ENCODE assay signal across 11 mouse cellular contexts in the genomic region with DNA sequence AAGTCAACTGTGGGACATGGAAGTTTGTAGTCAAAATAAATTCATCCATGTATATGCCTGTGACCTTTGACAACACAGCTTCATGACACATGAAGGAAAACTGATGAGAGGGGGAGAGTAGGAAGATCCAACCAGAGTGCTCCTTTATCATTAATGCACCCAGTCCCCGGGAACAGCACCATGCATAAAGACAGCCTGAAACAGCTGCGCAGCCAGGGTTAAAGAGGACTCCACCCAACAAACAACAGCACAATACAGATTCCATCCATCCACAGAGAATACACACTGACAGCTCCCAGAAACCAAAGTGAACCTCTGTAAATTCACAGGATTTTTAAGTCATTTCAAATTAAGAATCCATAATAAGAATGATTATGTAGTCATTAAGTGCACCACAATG. TPM values are rescaled to one million over a fixed set of nuclear protein-coding genes. Genes with fewer than 3 reads are reported as not detected.
DNase-seq lines count a peak whose midpoint lies in the region; ATAC-seq and TF ChIP-seq lines count a peak whose summit lies in the region.
"Had no signal": no experiment of that assay in that cellular context is flagged by ENCODE, and none has a peak within 500 bp of the region (broad histone marks: within the 10 kb centered on the region; RNA-seq: fewer than 3 reads in every experiment).

No protein-coding gene starts in this region.

- H3K9ac ChIP-seq in liver, embryonic 16.5 days (ENCODE audit: low read depth, low read length): peak overlapping the region; percentile 33; the same call in 1 of the 2 replicates
- no peak overlapping the region for H3K9ac ChIP-seq in hindbrain, embryonic 12.5 days
- H3K9ac ChIP-seq: hindbrain, embryonic 14.5 days had no signal

- no peak overlapping the region for H3K27ac ChIP-seq in layer of hippocampus, adult 2 months
- no peak overlapping the region for H3K27ac ChIP-seq in bone marrow macrophage, adult 2 months (ENCODE audit: insufficient read depth, low read depth, low read length)
- peak overlapping the region; percentile 58 for H3K27ac ChIP-seq in liver, embryonic 16.5 days (ENCODE audit: low read length)
- H3K27ac ChIP-seq in hindbrain, embryonic 12.5 days: no peak overlapping the region
- H3K27ac ChIP-seq: hindbrain, embryonic 14.5 days had no signal

- TF ChIP-seq POLR2A in bone marrow macrophage, adult 2 months (IDR thresholded peaks at IDR 0.05; ENCODE audit: borderline replicate concordance, low read depth, low read length): no peak

- no peaks in the 10 kb centered on the region for H3K27me3 ChIP-seq in liver, embryonic 16.5 days (ENCODE audit: control insufficient read depth, insufficient read depth, low read depth, low read length)
- no peaks in the 10 kb centered on the region for H3K27me3 ChIP-seq in hindbrain, embryonic 12.5 days

- DNase-seq in layer of hippocampus, adult 2 months (ENCODE audit: low spot score in 2 of 2): no peak
- DNase-seq in layer of hippocampus, adult 11-12 months (ENCODE audit: low spot score): no peak
- peak; percentile 49 for DNase-seq in R1 (ENCODE audit: low read depth, low spot score)
- no peak for DNase-seq in embryo, embryonic 10.5 days (ENCODE audit: low spot score)
- no peak for DNase-seq in left cerebral cortex, postnatal 10 days (ENCODE audit: extremely low spot score in 1 of 2, low spot score in 2 of 2)
- DNase-seq: cerebellum, postnatal 36 days; retina, postnatal 1 day had no signal

- ATAC-seq in liver, embryonic 16.5 days (ENCODE audit: low read depth): no peak
- ATAC-seq in hindbrain, embryonic 12.5 days (ENCODE audit: low FRiP score): no peak

- TF ChIP-seq CTCF in layer of hippocampus, adult 2 months (conservative IDR thresholded peaks at IDR 0.05): no peak
- no peak for TF ChIP-seq CTCF in bone marrow macrophage, adult 2 months (IDR thresholded peaks at IDR 0.05; ENCODE audit: low read depth, low read length)

- no peaks in the 10 kb centered on the region for H3K9me3 ChIP-seq in liver, embryonic 16.5 days (replicated peaks; ENCODE audit: control insufficient read depth, low read length)
- H3K9me3 ChIP-seq in hindbrain, embryonic 12.5 days (replicated peaks): no peaks in the 10 kb centered on the region

- H3K4me3 ChIP-seq in layer of hippocampus, adult 2 months: peak overlapping the region; percentile 36; the same call in 1 of the 2 replicates
- peak overlapping the region; percentile 47 for H3K4me3 ChIP-seq in bone marrow macrophage, adult 2 months (ENCODE audit: insufficient read depth, low read length)
- H3K4me3 ChIP-seq in liver, embryonic 16.5 days (ENCODE audit: low read depth, low read length): peak overlapping the region; percentile 52
- H3K4me3 ChIP-seq in hindbrain, embryonic 12.5 days: no peak overlapping the region

- H3K4me2 ChIP-seq in liver, embryonic 16.5 days (ENCODE audit: low read depth, low read length): peak overlapping the region; percentile 60
- no peak overlapping the region for H3K4me2 ChIP-seq in hindbrain, embryonic 12.5 days (replicated peaks)
- H3K4me2 ChIP-seq: hindbrain, embryonic 14.5 days had no signal

- peaks cover 8% of the 10 kb centered on the region; the same call in 1 of the 2 replicates for H3K4me1 ChIP-seq in bone marrow macrophage, adult 2 months (ENCODE audit: control insufficient read depth, insufficient read depth, low read length)
- H3K4me1 ChIP-seq in liver, embryonic 16.5 days (ENCODE audit: control insufficient read depth, low read depth, low read length): peaks cover 34% of the 10 kb centered on the region
- H3K4me1 ChIP-seq in hindbrain, embryonic 12.5 days: no peaks in the 10 kb centered on the region

- WGBS in liver, embryonic 16.5 days (ENCODE audit: insufficient replicate concordance): 59% methylated on average over 2 of the region's 2 CpGs
- WGBS in hindbrain, embryonic 12.5 days: 71% methylated on average over 2 of the region's 2 CpGs

- intact Hi-C loops in left cerebral cortex, postnatal 10 days (cut with DNase I): loop anchor here (10.0 kb wide), 1 partner anchor 155 kb away; no protein-coding TSS in a partner anchor

- H3K36me3 ChIP-seq in liver, embryonic 16.5 days (ENCODE audit: control insufficient read depth, insufficient read depth): peaks cover 79% of the 10 kb centered on the region
- peaks cover 27% of the 10 kb centered on the region for H3K36me3 ChIP-seq in hindbrain, embryonic 12.5 days

RNA-seq across cellular contexts. Expression of gene Mns1, which starts 12.0 kb away (rescaled TPM):
- total RNA-seq in layer of hippocampus, adult 2 months (2021): 1 to 10 TPM; 1.2 to 2.4 TPM
- polyA plus RNA-seq in bone marrow macrophage, adult 2 months (2012; ENCODE audit: insufficient read depth, insufficient read length, missing spikeins): 3.8 and 7.3 TPM in 2 replicates
- 87.9 and 88.3 TPM in 2 replicates for polyA plus RNA-seq in liver, embryonic 16.5 days (2015; fragmentation: Nextera tagmentation; extraction: Ambion mirVana)
- total RNA-seq in left cerebral cortex, postnatal 10 days (2021): 1 to 10 TPM; 1.2 to 1.7 TPM
- polyA plus RNA-seq in hindbrain, embryonic 12.5 days (2016; fragmentation: Nextera tagmentation; extraction: Ambion mirVana): 29.3 and 30.6 TPM in 2 replicates

RNA-seq across cellular contexts. Expression of gene Tex9, which starts 42.2 kb away (rescaled TPM):
- 1 to 10 TPM; 6.5 to 7.3 TPM for total RNA-seq in layer of hippocampus, adult 2 months (2021)
- polyA plus RNA-seq in bone marrow macrophage, adult 2 months (2012; ENCODE audit: insufficient read depth, insufficient read length, missing spikeins): 6.2 and 7.4 TPM in 2 replicates
- polyA plus RNA-seq in liver, embryonic 16.5 days (2015; fragmentation: Nextera tagmentation; extraction: Ambion mirVana): 2.4 and 3.2 TPM in 2 replicates
- total RNA-seq in left cerebral cortex, postnatal 10 days (2021): 10 to 100 TPM; 12.5 to 13.2 TPM
- 55.1 and 57.8 TPM in 2 replicates for polyA plus RNA-seq in hindbrain, embryonic 12.5 days (2016; fragmentation: Nextera tagmentation; extraction: Ambion mirVana)
